Mouse (Mus musculus): ENCODE data around the gene Rexo4.

DNA sequence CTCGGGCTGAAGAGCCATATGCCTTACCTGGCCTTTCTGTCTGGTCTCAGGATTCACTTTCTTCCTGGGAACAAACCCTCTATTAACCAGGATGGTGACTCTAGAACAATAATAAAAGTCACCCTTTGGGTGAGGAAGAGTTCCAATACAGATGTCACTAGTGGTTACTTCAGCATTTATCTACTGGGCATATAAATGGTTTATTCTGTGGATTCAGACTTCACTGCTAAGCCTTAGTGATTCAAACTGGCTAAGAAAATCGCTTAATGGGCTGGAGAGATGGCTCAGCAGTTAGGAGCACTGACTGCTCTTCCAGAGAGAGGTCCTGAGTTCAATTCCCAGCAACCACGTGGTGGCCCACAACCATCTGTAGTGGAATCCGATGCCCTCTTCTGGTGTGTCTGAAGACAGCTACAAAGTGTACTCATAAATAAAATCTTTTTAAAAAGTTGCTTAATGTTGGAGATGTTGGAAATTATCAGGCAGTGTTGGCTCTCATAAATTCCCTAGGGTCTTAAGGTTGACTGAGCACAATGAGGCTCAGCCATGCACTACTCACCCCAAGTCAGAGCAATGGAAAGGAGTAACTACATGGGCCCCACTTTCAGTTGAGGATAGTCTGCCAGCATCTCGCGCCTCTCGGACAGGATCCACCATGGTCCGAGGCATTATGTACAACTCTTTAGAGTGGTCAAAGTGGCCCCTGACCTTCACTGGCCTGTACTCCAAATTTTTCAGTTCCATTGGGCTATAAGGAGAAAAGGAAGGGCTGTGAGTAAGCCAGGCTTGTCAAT lies 49.8 kb downstream of the Rexo4 start:
- TF ChIP-seq CTCF (IDR thresholded peaks at IDR 0.05): no peak
- no peak for TF ChIP-seq EP300 (IDR thresholded peaks at IDR 0.05)

All from lung, postnatal 0 days (tissue).